Mouse (Mus musculus) forebrain, embryonic 16.5 days (tissue): Measurements from ENCODE around the gene Hdac5. TPM values are rescaled to one million over a fixed set of nuclear protein-coding genes. Genes with fewer than 3 reads are reported as not detected.
A peak's percentile ranks its signal among the peaks of the same experiment; 100 is the strongest.

ENCODE experiments used
- ATAC-seq: fragments of 200-750 bp; cut with Nextera tagmentation; 2 replicates; pipeline ENCODE4 v1.8.0; 2017; ENCODE audit warnings: mild to moderate bottlenecking, moderate library complexity
- H3K27ac ChIP-seq: fragments of 300-500 bp; sonication (generic); 2 replicates; pipeline ENCODE4 v1.5.1; 2014; ENCODE audit warnings: low read length, control low read depth
- H3K27me3 ChIP-seq: fragments of 300-500 bp; sonication (generic); replicated peaks from 2 replicates; pipeline ENCODE4 v1.6.1; 2014; ENCODE audit warnings: low read length; ENCODE audit not compliant: control insufficient read depth, insufficient read depth
- H3K36me3 ChIP-seq: fragments of 300-500 bp; sonication (generic); 2 replicates; pipeline ENCODE4 v1.6.1; 2014; ENCODE audit not compliant: control insufficient read depth, insufficient read depth
- H3K4me1 ChIP-seq: fragments of 300-500 bp; sonication (generic); replicated peaks from 2 replicates; pipeline ENCODE4 v1.6.1; 2014; ENCODE audit warnings: low read length; ENCODE audit not compliant: control insufficient read depth, insufficient read depth
- H3K4me2 ChIP-seq: fragments of 300-500 bp; sonication (generic); 2 replicates; pipeline ENCODE4 v1.6.1; 2014; ENCODE audit warnings: mild to moderate bottlenecking, low read length, control low read depth
- H3K4me3 ChIP-seq: fragments of 300-500 bp; sonication (generic); replicated peaks from 2 replicates; pipeline ENCODE4 v1.5.1; 2014; ENCODE audit warnings: mild to moderate bottlenecking, low read length, control low read depth
- H3K9ac ChIP-seq: fragments of 300-500 bp; sonication (generic); replicated peaks from 2 replicates; pipeline ENCODE4 v1.6.1; 2014; ENCODE audit warnings: low read depth, low read length, control low read depth
- H3K9me3 ChIP-seq: fragments of 300-500 bp; sonication (generic); 2 replicates; pipeline ENCODE4 v1.6.1; 2016; ENCODE audit warnings: low read length; ENCODE audit not compliant: control insufficient read depth
- WGBS: fragments of 180-500 bp; shearing (Covaris S2); extraction: QIAGEN DNeasy Blood & Tissue Kit; methylation state at CpG from one replicate; pipeline ENCODE4 v1.1.7; 2014; 5-methylcytosine and 5-hydroxymethylcytosine counted together
- polyA plus RNA-seq: library from polyadenylated mRNA; unstranded; fragments of >200 nt; fragmentation: Nextera tagmentation; extraction: Ambion mirVana; gene quantifications from 2 replicates; pipeline ENCODE4 v1.2.1, GENCODE M21; 2015

The Hdac5 gene
- polyA plus RNA-seq, 1 experiment from 2014 or later, result 136 TPM

DNA sequence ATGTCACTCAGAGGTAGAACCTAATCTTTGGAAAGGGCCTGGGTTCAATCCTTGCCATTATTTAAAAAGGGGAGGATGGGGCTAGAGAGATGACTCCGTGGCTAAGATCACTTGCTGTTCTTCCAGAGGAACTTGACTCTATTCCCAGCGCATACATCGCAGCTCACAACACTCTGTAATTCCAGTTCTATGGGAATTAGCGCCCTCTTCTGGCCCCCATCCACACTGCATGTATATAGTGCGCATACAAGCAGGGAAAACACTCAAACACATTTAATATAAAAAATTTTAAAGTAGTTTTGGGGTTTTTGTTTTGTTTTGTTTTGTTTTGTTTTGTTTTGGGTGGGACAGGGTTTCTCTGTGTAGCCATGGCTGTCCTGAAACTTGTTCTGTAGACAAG lies 11.9 kb upstream of the Hdac5 start:
- Histone ChIP-seq H3K27me3 (no peaks in the 10 kb centered on the region), H3K4me3 (no peak overlapping the region), H3K4me2 (no peak overlapping the region), H3K9ac (no peak overlapping the region), H3K27ac (no peak overlapping the region), H3K9me3 (0 out of 2 replicates have a peak, but pooled peaks cover 4% of the 10 kb centered on the region), H3K4me1 (peaks cover 16% of the 10 kb centered on the region), H3K36me3 (no peaks in the 10 kb centered on the region)
- no peak for ATAC-seq
- WGBS, result 55% methylated on average over 5 of the region's 5 CpGs

DNA sequence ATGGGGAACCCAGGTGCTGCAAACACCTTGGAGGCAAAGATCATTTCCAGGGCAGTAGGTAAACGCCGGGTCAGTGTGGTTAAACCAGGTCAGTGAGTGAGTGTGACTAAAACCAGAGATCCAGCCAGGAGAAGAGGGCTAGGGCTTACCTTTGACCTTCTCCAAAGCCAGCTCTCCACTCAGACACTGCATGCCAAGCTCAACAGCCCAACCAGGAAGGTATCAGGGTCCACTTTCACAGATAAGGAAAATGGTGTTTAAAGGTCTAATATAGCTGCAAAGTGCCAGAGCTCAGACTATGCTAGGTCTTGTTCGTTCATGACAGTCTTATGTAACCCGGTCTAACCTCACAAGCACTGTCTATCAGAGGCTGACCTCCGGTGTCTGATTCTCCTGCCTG lies 11.3 kb upstream of the Hdac5 start:
- 91% methylated on average over 5 of the region's 5 CpGs for WGBS
- H3K9ac ChIP-seq, result no peak overlapping the region

DNA sequence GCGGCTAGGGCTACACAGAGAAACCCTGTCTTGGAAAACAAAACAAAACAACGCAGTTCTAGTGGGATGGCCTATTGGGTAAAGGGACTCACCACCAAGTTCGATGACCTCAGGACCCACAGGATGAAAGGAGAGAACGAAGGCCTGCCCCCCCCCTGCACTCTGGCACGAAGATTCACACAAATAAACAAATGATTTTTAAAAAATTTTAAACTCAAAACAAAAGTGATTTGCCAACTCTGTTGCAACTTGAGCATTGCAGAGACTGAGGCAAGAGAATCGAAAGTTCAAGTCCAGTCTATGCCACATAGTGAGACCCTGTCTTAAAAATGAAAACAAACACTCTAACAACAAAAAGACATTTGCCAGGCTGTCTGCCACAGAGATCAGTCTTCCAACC lies 10.7 kb upstream of the Hdac5 start:
- H3K4me1 ChIP-seq, result peaks cover 11% of the 10 kb centered on the region
- 90% methylated on average over 6 of the region's 6 CpGs for WGBS
- H3K36me3 ChIP-seq, result no peaks in the 10 kb centered on the region
- H3K4me2 ChIP-seq, result no peak overlapping the region
- H3K27ac ChIP-seq, result no peak overlapping the region
- ATAC-seq, result no peak
- 0 out of 2 replicates have a peak, but pooled peaks cover 4% of the 10 kb centered on the region for H3K9me3 ChIP-seq
- no peaks in the 10 kb centered on the region for H3K27me3 ChIP-seq
- no peak overlapping the region for H3K4me3 ChIP-seq
- H3K9ac ChIP-seq, result no peak overlapping the region

More for the DNA sequence above, 11.3 kb upstream of the Hdac5 start:
- H3K4me1 ChIP-seq, result peaks cover 16% of the 10 kb centered on the region
- no peaks in the 10 kb centered on the region for H3K36me3 ChIP-seq
- H3K9me3 ChIP-seq, result 0 out of 2 replicates have a peak, but pooled peaks cover 4% of the 10 kb centered on the region
- H3K4me3 ChIP-seq, result no peak overlapping the region
- no peak for ATAC-seq
- no peak overlapping the region for H3K4me2 ChIP-seq
- no peaks in the 10 kb centered on the region for H3K27me3 ChIP-seq
- no peak overlapping the region for H3K27ac ChIP-seq

DNA sequence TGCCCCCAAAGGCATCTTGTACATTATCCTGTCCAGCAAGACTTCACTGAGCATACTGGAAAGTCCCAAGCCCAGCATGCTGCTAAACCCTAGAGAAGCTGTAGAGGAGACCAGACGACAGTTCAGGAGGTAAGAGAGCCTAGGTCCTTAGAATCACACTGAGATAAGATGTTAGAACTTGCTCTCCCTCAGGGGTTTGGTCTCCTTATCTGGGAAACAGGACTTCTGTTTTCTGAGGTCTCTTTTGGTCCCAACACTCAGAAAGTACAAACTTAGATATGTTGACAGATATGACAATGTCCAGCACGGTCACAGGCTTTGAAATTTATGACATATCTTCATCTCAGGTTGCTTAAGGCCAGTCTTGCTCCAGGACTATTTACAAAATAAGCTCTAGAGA lies 6.1 kb upstream of the Hdac5 start:
- Histone ChIP-seq H3K36me3 (no peaks in the 10 kb centered on the region), H3K4me1 (no peaks in the 10 kb centered on the region), H3K9ac (no peak overlapping the region), H3K27me3 (no peaks in the 10 kb centered on the region), H3K27ac (no peak overlapping the region), H3K4me3 (no peak overlapping the region), H3K9me3 (no peaks in the 10 kb centered on the region), H3K4me2 (no peak overlapping the region)
- ATAC-seq, result no peak
- WGBS, result 76% methylated on average over 2 of the region's 2 CpGs

DNA sequence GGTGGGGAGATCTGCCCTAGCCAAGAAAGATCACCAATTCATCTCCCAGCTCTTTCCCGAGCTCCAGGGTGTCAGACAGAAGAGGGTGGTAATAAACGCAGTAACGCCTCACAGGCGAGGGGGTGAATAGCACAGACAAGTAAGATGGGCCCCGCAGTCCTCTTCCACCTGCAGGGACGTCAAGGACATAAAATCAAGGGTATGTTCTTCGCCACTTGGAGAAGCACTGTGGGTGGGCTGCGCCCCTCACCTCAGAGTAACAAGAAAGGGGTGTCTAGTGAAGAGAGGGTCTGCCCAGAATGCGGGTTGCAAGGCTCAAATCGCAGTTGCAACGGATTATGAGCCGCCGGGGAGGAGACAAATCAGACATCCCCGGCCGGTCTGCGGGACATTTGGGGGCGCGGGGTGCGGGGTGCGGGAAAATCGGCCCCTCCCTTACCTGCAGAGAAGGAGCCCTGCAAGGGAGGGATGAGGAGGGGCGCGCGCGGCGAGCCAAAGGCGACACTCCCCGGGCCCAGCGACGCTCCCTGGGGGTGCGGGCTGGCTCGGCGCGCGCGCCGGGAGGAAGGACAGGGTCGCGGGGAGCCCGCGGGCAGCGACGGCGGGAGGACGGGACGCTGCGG lies 524 bp downstream of the Hdac5 start:
- peak; percentile 38 for ATAC-seq
- H3K4me2 ChIP-seq, result peak overlapping the region; percentile 83
- WGBS, result under 1% methylated on average over 47 of the region's 47 CpGs
- no peaks in the 10 kb centered on the region for H3K36me3 ChIP-seq
- peak overlapping the region; percentile 93 for H3K27ac ChIP-seq
- no peaks in the 10 kb centered on the region for H3K9me3 ChIP-seq
- H3K27me3 ChIP-seq, result no peaks in the 10 kb centered on the region
- H3K4me3 ChIP-seq, result peak overlapping the region; percentile 62
- H3K4me1 ChIP-seq, result peaks cover 52% of the 10 kb centered on the region
- peak overlapping the region; percentile 85 for H3K9ac ChIP-seq

DNA sequence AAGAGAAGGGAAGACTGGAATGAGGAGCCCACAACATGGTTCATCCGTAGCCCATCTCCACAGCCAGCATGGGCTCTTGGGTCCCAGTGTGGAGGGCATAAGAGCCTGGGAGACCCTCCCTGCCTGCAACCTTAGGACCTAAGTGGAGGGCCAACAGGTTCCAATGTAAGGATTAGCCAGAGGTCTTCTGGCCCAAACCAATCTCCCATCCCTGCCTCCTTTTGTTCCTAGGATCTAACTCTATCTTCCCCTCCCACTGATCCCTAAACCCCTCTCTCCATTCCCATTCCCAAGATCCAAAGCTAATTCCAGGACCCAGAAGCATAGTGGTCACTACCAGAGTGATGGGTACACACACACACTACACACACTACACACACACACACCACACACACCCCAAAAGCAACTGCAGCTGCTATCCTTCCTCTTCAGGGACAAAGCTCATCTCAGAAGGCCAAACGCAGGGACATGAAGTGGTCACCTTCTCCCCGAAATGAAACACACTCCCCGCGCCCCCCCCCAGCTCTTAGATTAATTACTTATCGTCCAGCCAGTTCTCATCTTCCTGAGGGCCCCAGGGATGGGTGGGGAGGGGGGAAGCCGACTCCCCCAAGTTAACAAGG lies 1.2 kb downstream of the Hdac5 start:
- Histone ChIP-seq H3K4me3 (peak overlapping the region; percentile 62), H3K36me3 (no peaks in the 10 kb centered on the region), H3K9me3 (no peaks in the 10 kb centered on the region), H3K4me1 (peaks cover 59% of the 10 kb centered on the region), H3K4me2 (peak overlapping the region; percentile 83), H3K9ac (peak overlapping the region; percentile 85), H3K27ac (peak overlapping the region; percentile 93), H3K27me3 (no peaks in the 10 kb centered on the region)
- 10% methylated on average over 7 of the region's 7 CpGs for WGBS
- ATAC-seq, result no peak

DNA sequence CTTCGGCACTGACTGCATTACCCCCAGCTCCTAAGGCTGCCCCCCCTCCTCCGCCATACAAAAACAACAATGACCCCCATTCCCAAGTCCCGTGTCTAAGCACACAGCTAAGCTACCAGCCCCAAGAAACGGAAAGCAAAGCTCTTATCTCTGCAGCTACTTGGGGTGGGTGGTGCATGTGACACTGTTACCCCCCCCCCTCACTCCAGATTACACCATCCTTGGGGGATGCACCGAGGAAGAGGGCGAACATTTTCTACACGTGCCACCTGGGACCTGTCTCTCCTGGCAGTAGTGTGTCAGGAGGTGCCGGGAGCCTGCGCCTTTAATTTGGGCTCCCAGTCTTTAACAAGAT lies 1.8 kb downstream of the Hdac5 start:
- H3K36me3 ChIP-seq, result no peaks in the 10 kb centered on the region
- H3K4me2 ChIP-seq, result peak overlapping the region; percentile 83
- ATAC-seq, result peak; percentile 9; the same call in 1 of the 2 replicates
- no peaks in the 10 kb centered on the region for H3K9me3 ChIP-seq
- no peaks in the 10 kb centered on the region for H3K27me3 ChIP-seq
- peak overlapping the region; percentile 62 for H3K4me3 ChIP-seq
- peaks cover 63% of the 10 kb centered on the region for H3K4me1 ChIP-seq
- WGBS, result 5% methylated on average over 9 of the region's 9 CpGs
- peak overlapping the region; percentile 93 for H3K27ac ChIP-seq
- H3K9ac ChIP-seq, result peak overlapping the region; percentile 85

DNA sequence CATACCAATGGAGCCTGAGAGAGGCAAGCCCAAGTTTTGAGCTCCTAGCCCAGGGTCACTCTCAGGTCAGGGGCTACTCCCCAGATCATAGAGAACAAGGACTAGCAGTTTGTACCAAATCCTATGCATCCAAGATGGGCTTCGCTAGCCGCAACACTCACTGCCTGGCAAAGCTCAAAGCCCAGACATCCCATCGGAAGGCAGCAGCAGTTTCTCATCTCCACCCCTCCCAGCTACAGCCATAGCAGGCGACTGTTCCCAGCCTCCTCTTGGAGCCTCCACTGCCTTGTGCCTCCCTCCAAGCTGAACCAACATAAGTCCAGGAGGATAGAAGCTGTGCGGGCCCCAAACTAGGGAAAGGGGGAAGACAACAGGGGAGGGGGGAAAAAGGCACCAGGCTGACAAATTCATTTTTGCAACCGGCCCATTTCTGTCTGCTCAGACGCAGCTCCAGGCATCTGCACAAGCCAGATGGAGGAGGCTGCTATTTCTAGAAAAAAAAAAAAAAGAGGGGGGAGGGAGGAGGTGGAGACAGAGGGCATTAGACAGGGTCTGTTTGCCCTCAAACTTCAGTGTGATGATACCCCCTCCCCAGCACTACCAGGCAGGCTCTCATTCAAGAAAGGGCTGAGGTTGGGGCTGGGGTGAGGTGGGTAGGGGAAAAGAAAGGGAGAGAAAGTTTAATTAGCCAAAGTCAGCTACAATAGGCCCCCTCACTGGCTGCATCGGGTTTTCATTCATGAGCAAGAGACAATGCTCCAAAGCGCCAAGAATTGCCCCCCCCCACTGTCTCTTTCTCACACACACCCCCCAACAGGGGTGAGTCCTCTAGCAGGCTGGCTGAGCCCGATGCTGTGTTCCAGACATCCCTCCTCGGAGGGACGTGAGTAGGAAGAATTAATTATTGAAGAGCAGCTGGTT lies 2.4 kb downstream of the Hdac5 start:
- H3K9me3 ChIP-seq, result no peaks in the 10 kb centered on the region
- no peaks in the 10 kb centered on the region for H3K36me3 ChIP-seq
- peaks cover 65% of the 10 kb centered on the region for H3K4me1 ChIP-seq
- 5% methylated on average over 12 of the region's 12 CpGs for WGBS
- peak overlapping the region; percentile 93 for H3K27ac ChIP-seq
- H3K4me2 ChIP-seq, result peak overlapping the region; percentile 83
- no peaks in the 10 kb centered on the region for H3K27me3 ChIP-seq
- peak overlapping the region; percentile 85 for H3K9ac ChIP-seq
- peak; percentile 37 for ATAC-seq
- H3K4me3 ChIP-seq, result peak overlapping the region; percentile 62
